Mouse (Mus musculus): Measurements from ENCODE around the gene Wipi2. TPM values are rescaled to one million over a fixed set of nuclear protein-coding genes. Genes with fewer than 3 reads are reported as not detected.

The Wipi2 gene
- polyA plus RNA-seq, 1 experiment = 72.2 TPM

- TF ChIP-seq POLR2A (IDR thresholded peaks at IDR 0.05; ENCODE audit: extremely low read depth, insufficient read depth, low read length) (no peak), CTCF (IDR thresholded peaks at IDR 0.05; ENCODE audit: extremely low read depth, insufficient read depth, low read length) (no peak)
- H3K27ac ChIP-seq (ENCODE audit: insufficient read depth, low read length) = no peak overlapping the region
- H3K4me3 ChIP-seq (ENCODE audit: insufficient read depth, low read length) = no peak overlapping the region
- peaks cover 5% of the 10 kb centered on the region for H3K4me1 ChIP-seq (ENCODE audit: control insufficient read depth, insufficient read depth, low read length)
These were observed 68.8 kb downstream of the Wipi2 start for GRCm38 (mm10) chr5:142696258-142696657.

- TF ChIP-seq CTCF (IDR thresholded peaks at IDR 0.05; ENCODE audit: extremely low read depth, insufficient read depth, low read length) (no peak), POLR2A (IDR thresholded peaks at IDR 0.05; ENCODE audit: extremely low read depth, insufficient read depth, low read length) (no peak)
- no peak overlapping the region for H3K4me3 ChIP-seq (ENCODE audit: insufficient read depth, low read length)
- peaks cover 5% of the 10 kb centered on the region for H3K4me1 ChIP-seq (ENCODE audit: control insufficient read depth, insufficient read depth, low read length)
- no peak overlapping the region for H3K27ac ChIP-seq (ENCODE audit: insufficient read depth, low read length)
These were observed 69.4 kb downstream of the Wipi2 start for GRCm38 (mm10) chr5:142696865-142697264.

GRCm38 (mm10) chr5:142697742-142698141, 70.2 kb downstream of the Wipi2 start:
- Histone ChIP-seq H3K4me3 (ENCODE audit: insufficient read depth, low read length) (no peak overlapping the region), H3K27ac (ENCODE audit: insufficient read depth, low read length) (no peak overlapping the region), H3K4me1 (ENCODE audit: control insufficient read depth, insufficient read depth, low read length) (peaks cover 3% of the 10 kb centered on the region)
- TF ChIP-seq POLR2A (IDR thresholded peaks at IDR 0.05; ENCODE audit: extremely low read depth, insufficient read depth, low read length) = no peak
- TF ChIP-seq CTCF (IDR thresholded peaks at IDR 0.05; ENCODE audit: extremely low read depth, insufficient read depth, low read length) = no peak

- peaks cover 3% of the 10 kb centered on the region for H3K4me1 ChIP-seq (ENCODE audit: control insufficient read depth, insufficient read depth, low read length)
- TF ChIP-seq POLR2A (IDR thresholded peaks at IDR 0.05; ENCODE audit: extremely low read depth, insufficient read depth, low read length) = no peak
- no peak for TF ChIP-seq CTCF (IDR thresholded peaks at IDR 0.05; ENCODE audit: extremely low read depth, insufficient read depth, low read length)
- no peak overlapping the region for H3K4me3 ChIP-seq (ENCODE audit: insufficient read depth, low read length)
- no peak overlapping the region for H3K27ac ChIP-seq (ENCODE audit: insufficient read depth, low read length)
These were observed 73.5 kb downstream of the Wipi2 start for GRCm38 (mm10) chr5:142700842-142701589.

GRCm38 (mm10) chr5:142701651-142702510, 74.4 kb downstream of the Wipi2 start:
- Histone ChIP-seq H3K4me1 (ENCODE audit: control insufficient read depth, insufficient read depth, low read length) (peaks cover 3% of the 10 kb centered on the region), H3K27ac (ENCODE audit: insufficient read depth, low read length) (no peak overlapping the region), H3K4me3 (ENCODE audit: insufficient read depth, low read length) (peak overlapping the region; percentile 78)
- TF ChIP-seq POLR2A (IDR thresholded peaks at IDR 0.05; ENCODE audit: extremely low read depth, insufficient read depth, low read length) (no peak), CTCF (IDR thresholded peaks at IDR 0.05; ENCODE audit: extremely low read depth, insufficient read depth, low read length) (no peak)

- no peak overlapping the region for H3K27ac ChIP-seq (ENCODE audit: insufficient read depth, low read length)
These were observed 75.1 kb downstream of the Wipi2 start for GRCm38 (mm10) chr5:142702511-142703138.

GRCm38 (mm10) chr5:142703569-142703968, 76.1 kb downstream of the Wipi2 start:
- TF ChIP-seq CTCF (IDR thresholded peaks at IDR 0.05; ENCODE audit: extremely low read depth, insufficient read depth, low read length) (no peak), POLR2A (IDR thresholded peaks at IDR 0.05; ENCODE audit: extremely low read depth, insufficient read depth, low read length) (no peak)
- no peaks in the 10 kb centered on the region for H3K4me1 ChIP-seq (ENCODE audit: control insufficient read depth, insufficient read depth, low read length)
- H3K4me3 ChIP-seq (ENCODE audit: insufficient read depth, low read length) = no peak overlapping the region
- H3K27ac ChIP-seq (ENCODE audit: insufficient read depth, low read length) = no peak overlapping the region

More at GRCm38 (mm10) chr5:142702511-142703138, 75.1 kb downstream of the Wipi2 start:
- TF ChIP-seq POLR2A (IDR thresholded peaks at IDR 0.05; ENCODE audit: extremely low read depth, insufficient read depth, low read length) = no peak
- TF ChIP-seq CTCF (IDR thresholded peaks at IDR 0.05; ENCODE audit: extremely low read depth, insufficient read depth, low read length) = no peak
- Histone ChIP-seq H3K4me1 (ENCODE audit: control insufficient read depth, insufficient read depth, low read length) (peaks cover 3% of the 10 kb centered on the region), H3K4me3 (ENCODE audit: insufficient read depth, low read length) (peak overlapping the region; percentile 78)

- Histone ChIP-seq H3K4me1 (ENCODE audit: control insufficient read depth, insufficient read depth, low read length) (no peaks in the 10 kb centered on the region), H3K27ac (ENCODE audit: insufficient read depth, low read length) (no peak overlapping the region), H3K4me3 (ENCODE audit: insufficient read depth, low read length) (no peak overlapping the region)
- TF ChIP-seq POLR2A (IDR thresholded peaks at IDR 0.05; ENCODE audit: extremely low read depth, insufficient read depth, low read length) (no peak), CTCF (IDR thresholded peaks at IDR 0.05; ENCODE audit: extremely low read depth, insufficient read depth, low read length) (no peak)
These were observed 80.2 kb downstream of the Wipi2 start for GRCm38 (mm10) chr5:142707709-142708108.

- no peak for TF ChIP-seq POLR2A (IDR thresholded peaks at IDR 0.05; ENCODE audit: extremely low read depth, insufficient read depth, low read length)
- TF ChIP-seq CTCF (IDR thresholded peaks at IDR 0.05; ENCODE audit: extremely low read depth, insufficient read depth, low read length) = no peak
- H3K27ac ChIP-seq (ENCODE audit: insufficient read depth, low read length) = no peak overlapping the region
- no peaks in the 10 kb centered on the region for H3K4me1 ChIP-seq (ENCODE audit: control insufficient read depth, insufficient read depth, low read length)
- H3K4me3 ChIP-seq (ENCODE audit: insufficient read depth, low read length) = no peak overlapping the region
These were observed 81.9 kb downstream of the Wipi2 start for GRCm38 (mm10) chr5:142709436-142709835.

All from cortical plate, adult 2 months (tissue).